Mouse (Mus musculus) activated CD4-positive, CD25-positive, alpha-beta regulatory T cell, adult 9 weeks (primary cell): ENCODE data around the gene Wdr66. TPM values are rescaled to one million over a fixed set of nuclear protein-coding genes. Genes with fewer than 3 reads are reported as not detected.

Source experiments
- polyA plus RNA-seq: library from polyadenylated mRNA; unstranded; fragments of 100-300 nt; shearing (Covaris generic); gene quantifications from one replicate; pipeline ENCODE4 v1.2.1, GENCODE M21; 2017

Gene Wdr66
- 3.5 TPM for polyA plus RNA-seq

DNA sequence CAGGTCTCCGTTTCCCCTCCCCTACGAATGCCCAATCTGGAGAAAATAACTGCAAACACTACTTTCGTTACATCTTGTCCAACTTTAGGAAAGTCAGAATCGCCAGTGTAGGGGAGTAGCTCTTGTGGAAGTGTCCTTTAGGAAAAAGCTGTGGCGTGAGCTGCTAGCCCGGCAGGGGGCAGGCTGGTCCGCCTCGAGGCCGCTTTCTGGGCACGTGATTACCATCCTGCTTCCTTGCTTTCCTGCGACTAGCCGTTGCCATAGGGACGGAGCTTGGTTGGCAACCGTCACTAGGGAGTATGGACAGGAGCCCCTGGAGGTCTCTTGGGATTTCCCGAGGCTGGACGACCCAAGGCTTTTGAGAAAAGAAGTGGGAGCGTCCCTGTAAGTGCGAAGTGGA lies at the start of gene Wdr66:
TSS of gene Wdr66 (plus strand) at position 269 of the 400 bp plus-strand sequence.

DNA sequence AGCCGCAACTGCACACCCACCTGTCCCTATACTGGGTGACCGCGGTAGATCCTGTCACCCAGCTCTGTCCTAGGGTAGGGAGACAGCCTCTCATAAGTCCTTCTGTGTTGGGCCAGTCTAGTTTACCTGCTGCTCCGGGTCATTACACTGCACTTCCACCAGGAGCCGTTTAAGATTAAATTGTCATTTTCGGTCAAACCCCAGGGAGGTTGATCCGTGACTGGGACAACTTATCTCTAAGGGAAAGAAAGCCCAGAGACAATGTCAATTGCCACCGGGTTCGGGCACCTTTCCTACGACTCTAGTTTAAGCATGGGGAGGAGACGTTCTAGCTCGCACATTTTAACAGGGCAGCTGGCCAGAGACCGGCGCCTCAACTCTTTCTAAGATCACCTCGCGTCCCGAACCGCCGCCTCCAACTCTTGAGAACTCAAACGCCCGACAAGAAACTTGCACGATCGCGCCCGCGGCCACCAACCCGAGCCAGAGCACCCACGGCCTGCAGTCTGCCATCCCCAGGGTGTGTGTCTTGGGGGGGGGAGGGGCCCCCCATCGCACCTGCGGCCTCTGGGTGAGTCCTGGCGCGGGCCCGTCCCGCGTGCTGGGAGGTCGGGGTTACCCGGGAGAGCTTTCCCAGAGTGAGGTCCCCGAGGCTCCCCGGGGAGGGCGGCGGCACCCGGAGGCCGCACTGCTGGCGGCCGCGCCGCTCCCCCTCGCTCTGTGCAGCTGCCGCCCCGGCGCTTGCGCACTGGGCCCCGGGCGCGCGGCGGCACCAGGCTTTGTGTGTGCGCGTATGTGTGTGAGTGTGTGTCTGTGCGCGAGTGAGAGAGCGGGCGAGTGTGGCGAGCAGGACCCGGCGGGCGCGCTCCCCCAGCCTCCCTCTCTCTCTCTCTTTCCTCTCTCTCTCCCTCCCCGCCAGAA lies 92.1 kb downstream of the Wdr66 start, which contains the start of gene Bcl7a:
TSS of gene Bcl7a (plus strand) at position 128 of the 921 bp plus-strand sequence.

Other genes with a start within 250 kb of the Wdr66 start
- 12.2 TPM for gene Orai1, start 237.0 kb upstream of the Wdr66 start, polyA plus RNA-seq
- gene Morn3, start 205.1 kb upstream of the Wdr66 start, polyA plus RNA-seq = 0.84 TPM
- 7.0 TPM for gene Tmem120b, start 183.7 kb upstream of the Wdr66 start, polyA plus RNA-seq
- 271 TPM for gene Rhof, start 119.4 kb upstream of the Wdr66 start, polyA plus RNA-seq
- gene Setd1b, start 109.9 kb upstream of the Wdr66 start, polyA plus RNA-seq = 2.8 TPM
- gene Psmd9, start 82.7 kb upstream of the Wdr66 start, polyA plus RNA-seq = 57.3 TPM
- not detected for gene Hpd, start 69.4 kb upstream of the Wdr66 start, polyA plus RNA-seq
- gene Bcl7a, start 91.7 kb downstream of the Wdr66 start, polyA plus RNA-seq = 8.6 TPM
- gene Mlxip, start 142.7 kb downstream of the Wdr66 start, polyA plus RNA-seq = 20.0 TPM
- not detected for gene Lrrc43, start 237.2 kb downstream of the Wdr66 start, polyA plus RNA-seq
- gene Il31, start 237.4 kb downstream of the Wdr66 start, polyA plus RNA-seq = not detected